Mouse (Mus musculus): ENCODE results near the gene Hist1h2bf.

DNA sequence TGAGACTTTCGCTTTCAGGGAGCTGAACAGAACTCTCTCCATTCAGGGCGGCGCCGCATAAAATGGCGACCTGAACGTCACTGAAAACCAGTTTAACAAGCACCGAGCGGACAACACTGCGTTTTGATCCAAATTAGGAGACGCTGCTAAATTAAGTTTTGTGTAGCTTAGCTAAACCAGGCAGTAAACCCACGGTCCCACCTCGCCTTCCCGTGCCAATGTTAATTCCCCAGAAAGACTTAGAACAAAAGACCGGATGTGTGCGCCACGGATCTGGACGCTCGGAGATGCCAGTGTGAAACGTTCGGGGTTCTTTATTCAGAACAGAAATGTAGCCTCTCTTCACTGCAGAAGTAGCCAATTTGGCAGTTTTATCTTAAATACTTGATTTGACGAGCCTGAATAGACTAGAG is 11.0 kb upstream of the Hist1h2bf start:
- TF ChIP-seq CTCF (IDR thresholded peaks at IDR 0.05; ENCODE audit: low read depth, low read length): no peak
- TF ChIP-seq POLR2A (IDR thresholded peaks at IDR 0.05; ENCODE audit: borderline replicate concordance, low read depth, low read length): no peak

All from bone marrow macrophage, adult 2 months (primary cell).